Mouse (Mus musculus) hindlimb bud, embryonic 11.5 days (tissue): ENCODE measurements around the gene Rassf2.
A peak's percentile ranks its signal among the peaks of the same experiment; 100 is the strongest.

Experiments used
- DNase-seq: peaks from one replicate; pipeline ENCODE4 v3.0.0-alpha.2; 2012; ENCODE audit warnings: low read depth, low spot score; ENCODE audit errors: extremely low spot score

Gene Rassf2

GRCm38 (mm10) chr2:132006561-132007474 lies 23.2 kb downstream of the Rassf2 start:
- no peak for DNase-seq

GRCm38 (mm10) chr2:132005445-132005844 lies 24.6 kb downstream of the Rassf2 start:
- DNase-seq, result no peak

- no peak for DNase-seq
Observed at GRCm38 (mm10) chr2:132004495-132005136, 25.4 kb downstream of the Rassf2 start.

GRCm38 (mm10) chr2:132003916-132004315 lies 26.1 kb downstream of the Rassf2 start:
- no peak for DNase-seq

GRCm38 (mm10) chr2:132001696-132002334 lies 28.2 kb downstream of the Rassf2 start:
- DNase-seq, result no peak

- no peak for DNase-seq
Observed at GRCm38 (mm10) chr2:131997356-131997755, 32.7 kb downstream of the Rassf2 start.

- DNase-seq, result no peak
Observed at GRCm38 (mm10) chr2:131996369-131996768, 33.7 kb downstream of the Rassf2 start.

- no peak for DNase-seq
Observed at GRCm38 (mm10) chr2:131995742-131996141, 34.3 kb downstream of the Rassf2 start.

GRCm38 (mm10) chr2:131994971-131995370 lies 35.1 kb downstream of the Rassf2 start:
- DNase-seq, result no peak

GRCm38 (mm10) chr2:131993563-131994088 lies 36.4 kb downstream of the Rassf2 start:
- DNase-seq, result no peak

- no peak for DNase-seq
Observed at GRCm38 (mm10) chr2:131993151-131993550, 36.9 kb downstream of the Rassf2 start.

GRCm38 (mm10) chr2:131992487-131992886 lies 37.6 kb downstream of the Rassf2 start:
- DNase-seq, result no peak

- DNase-seq, result no peak
Observed at GRCm38 (mm10) chr2:131988550-131988949, 41.5 kb downstream of the Rassf2 start.

GRCm38 (mm10) chr2:131987950-131988349 lies 42.1 kb downstream of the Rassf2 start:
- DNase-seq, result no peak

GRCm38 (mm10) chr2:131982546-131983196 lies 47.4 kb downstream of the Rassf2 start:
- peak; percentile 71 for DNase-seq

- no peak for DNase-seq
Observed at GRCm38 (mm10) chr2:131980866-131981265, 49.2 kb downstream of the Rassf2 start.

- no peak for DNase-seq
Observed at GRCm38 (mm10) chr2:131976663-131977062, 53.4 kb downstream of the Rassf2 start.

- DNase-seq, result no peak
Observed at GRCm38 (mm10) chr2:131971098-131971497, 59.0 kb downstream of the Rassf2 start.

GRCm38 (mm10) chr2:131970597-131970996 lies 59.5 kb downstream of the Rassf2 start:
- DNase-seq, result no peak

GRCm38 (mm10) chr2:131961671-131962070 lies 68.4 kb downstream of the Rassf2 start:
- no peak for DNase-seq

GRCm38 (mm10) chr2:131957731-131958222 lies 72.3 kb downstream of the Rassf2 start:
- DNase-seq, result no peak
